Comparison of ENCODE assay signal across 13 mouse cellular contexts in genomic region chr7:111305196-111305595, GRCm38 (mm10).
DNase-seq lines count a peak whose midpoint lies in the region; ATAC-seq and TF ChIP-seq lines count a peak whose summit lies in the region.
"Had no signal": no experiment of that assay in that cellular context is flagged by ENCODE, and none has a peak within 500 bp of the region (broad histone marks: within the 10 kb centered on the region; RNA-seq: fewer than 3 reads in every experiment).

No protein-coding gene starts in this region.

- H3K4me2 ChIP-seq in lung, embryonic 14.5 days, result no peak overlapping the region
- H3K4me2 ChIP-seq in neural tube, embryonic 15.5 days, result no peak overlapping the region

- in situ Hi-C loops in Patski (cut with MboI; ENCODE audit: low pct_unique_long_range_greater_than_20kb), result no loop called here

- CTCF ChIA-PET in Patski (lab: Charles Lee), result no interaction called here

- ATAC-seq in lung, embryonic 14.5 days (ENCODE audit: insufficient read depth), result no peak
- no peak for ATAC-seq in Patski
- no peak for ATAC-seq in neural tube, embryonic 15.5 days (ENCODE audit: low FRiP score)

- no peak overlapping the region for H3K27ac ChIP-seq in gastrocnemius, adult 2 months
- H3K27ac ChIP-seq in lung, embryonic 14.5 days (ENCODE audit: low read depth), result no peak overlapping the region
- no peak overlapping the region for H3K27ac ChIP-seq in limb, embryonic 10.5 days
- H3K27ac ChIP-seq in neural tube, embryonic 15.5 days (replicated peaks), result no peak overlapping the region

- H3K4me1 ChIP-seq in lung, embryonic 14.5 days (ENCODE audit: insufficient read depth), result no peaks in the 10 kb centered on the region
- no peaks in the 10 kb centered on the region for H3K4me1 ChIP-seq in limb, embryonic 10.5 days
- peaks cover 11% of the 10 kb centered on the region for H3K4me1 ChIP-seq in neural tube, embryonic 15.5 days

- intact Hi-C loops in gastrocnemius, adult 2 months (cut with DNase I), result no loop called here
- intact Hi-C loops in gastrocnemius, postnatal 36 days (cut with DNase I), result no loop called here

- no peak for DNase-seq in gastrocnemius, adult 2 months
- no peak for DNase-seq in gastrocnemius, postnatal 36 days
- DNase-seq in lung, embryonic 14.5 days, result no peak
- DNase-seq in lung, postnatal 4 days, result no peak
- no peak for DNase-seq in Patski (ENCODE audit: low read depth, low spot score)
- DNase-seq in splenic B cell, adult 2 months (ENCODE audit: low read depth, low spot score), result peak; percentile 11
- no peak for DNase-seq in limb, embryonic 10.5 days (ENCODE audit: low spot score)
- DNase-seq: adrenal gland, adult 8-10 months; cerebellum, adult 9-11 months; heart, postnatal 36 days; kidney, postnatal 14 days; lung, adult 18-20 months had no signal

- no peaks in the 10 kb centered on the region for H3K36me3 ChIP-seq in lung, embryonic 14.5 days (ENCODE audit: insufficient read depth)
- no peaks in the 10 kb centered on the region for H3K36me3 ChIP-seq in splenic B cell, adult 2 months (ENCODE audit: control insufficient read depth, insufficient read depth, low read length, poor library complexity, severe bottlenecking)
- no peaks in the 10 kb centered on the region for H3K36me3 ChIP-seq in limb, embryonic 10.5 days
- H3K36me3 ChIP-seq in neural tube, embryonic 15.5 days, result no peaks in the 10 kb centered on the region

- peak; percentile 37 for TF ChIP-seq CTCF in gastrocnemius, adult 2 months (IDR thresholded peaks at IDR 0.05)
- peak; percentile 51 for TF ChIP-seq CTCF in lung, embryonic 14.5 days (IDR thresholded peaks at IDR 0.05; ENCODE audit: low read depth)
- TF ChIP-seq CTCF in Patski (IDR thresholded peaks at IDR 0.05), result peak; percentile 51

- H3K9me3 ChIP-seq in lung, embryonic 14.5 days (ENCODE audit: low read depth, low read length), result no peaks in the 10 kb centered on the region
- no peaks in the 10 kb centered on the region for H3K9me3 ChIP-seq in limb, embryonic 10.5 days (replicated peaks)
- no peaks in the 10 kb centered on the region for H3K9me3 ChIP-seq in neural tube, embryonic 15.5 days (replicated peaks)

- POLR2A ChIA-PET in Patski (lab: Charles Lee), result no interaction called here

- H3K9ac ChIP-seq in lung, embryonic 14.5 days, result no peak overlapping the region
- H3K9ac ChIP-seq in neural tube, embryonic 15.5 days (replicated peaks), result no peak overlapping the region

- H3K4me3 ChIP-seq in gastrocnemius, adult 2 months, result no peak overlapping the region
- H3K4me3 ChIP-seq in lung, embryonic 14.5 days (ENCODE audit: low read depth, low read length), result no peak overlapping the region
- H3K4me3 ChIP-seq in limb, embryonic 10.5 days, result no peak overlapping the region
- no peak overlapping the region for H3K4me3 ChIP-seq in neural tube, embryonic 15.5 days (replicated peaks)

- H3K27me3 ChIP-seq in lung, embryonic 14.5 days (ENCODE audit: insufficient read depth, low read length), result no peaks in the 10 kb centered on the region
- H3K27me3 ChIP-seq in Patski, result no peaks in the 10 kb centered on the region
- no peaks in the 10 kb centered on the region for H3K27me3 ChIP-seq in splenic B cell, adult 2 months (ENCODE audit: control insufficient read depth, insufficient read depth, low read length, poor library complexity, severe bottlenecking)
- H3K27me3 ChIP-seq in limb, embryonic 10.5 days (ENCODE audit: low read depth, poor library complexity, severe bottlenecking), result no peaks in the 10 kb centered on the region
- no peaks in the 10 kb centered on the region for H3K27me3 ChIP-seq in neural tube, embryonic 15.5 days (replicated peaks)
